Mouse (Mus musculus) embryonic facial prominence, embryonic 15.5 days (tissue): ENCODE data around the gene Galnt9. TPM values are rescaled to one million over a fixed set of nuclear protein-coding genes. Genes with fewer than 3 reads are reported as not detected.
A peak's percentile ranks its signal among the peaks of the same experiment; 100 is the strongest.

Experiments
- ATAC-seq: fragments of 200-750 bp; cut with Nextera tagmentation; 2 replicates; pipeline ENCODE4 v1.8.0; 2017; ENCODE audit warnings: low read depth, moderate TSS enrichment; ENCODE audit not compliant: insufficient number of reproducible peaks, low FRiP score, low TSS enrichment
- H3K27ac ChIP-seq: fragments of 300-500 bp; sonication (generic); replicated peaks from 2 replicates; pipeline ENCODE4 v1.5.1; 2015; ENCODE audit warnings: mild to moderate bottlenecking, inconsistent platforms
- H3K27me3 ChIP-seq: fragments of 300-500 bp; sonication (generic); 2 replicates; pipeline ENCODE4 v1.6.1; 2015; ENCODE audit warnings: inconsistent platforms
- H3K36me3 ChIP-seq: fragments of 300-500 bp; sonication (generic); 2 replicates; pipeline ENCODE4 v1.6.1; 2015; ENCODE audit warnings: mild to moderate bottlenecking, inconsistent platforms
- H3K4me1 ChIP-seq: fragments of 300-500 bp; sonication (generic); 2 replicates; pipeline ENCODE4 v1.6.1; 2015; ENCODE audit warnings: inconsistent platforms
- H3K4me2 ChIP-seq: fragments of 300-500 bp; sonication (generic); replicated peaks from 2 replicates; pipeline ENCODE4 v1.6.1; 2015; ENCODE audit warnings: mild to moderate bottlenecking, inconsistent platforms
- H3K4me3 ChIP-seq: fragments of 300-500 bp; sonication (generic); replicated peaks from 2 replicates; pipeline ENCODE4 v1.5.1; 2015; ENCODE audit warnings: mild to moderate bottlenecking, inconsistent platforms
- H3K9ac ChIP-seq: fragments of 300-500 bp; sonication (generic); 2 replicates; pipeline ENCODE4 v1.6.1; 2015; ENCODE audit warnings: inconsistent platforms
- H3K9me3 ChIP-seq: fragments of 300-500 bp; sonication (generic); replicated peaks from 2 replicates; pipeline ENCODE4 v1.6.1; 2016; ENCODE audit warnings: inconsistent platforms
- WGBS: fragments of 180-500 bp; shearing (Covaris S2); methylation state at CpG from one replicate; pipeline ENCODE4 v1.1.7; 2015; 5-methylcytosine and 5-hydroxymethylcytosine counted together
- polyA plus RNA-seq: library from polyadenylated mRNA; unstranded; fragments of >200 nt; fragmentation: Nextera tagmentation; extraction: Ambion mirVana; gene quantifications from 2 replicates; pipeline ENCODE4 v1.2.1, GENCODE M21; 2015

The Galnt9 gene
- polyA plus RNA-seq, 1 experiment from 2014 or later, result 1.6 TPM

- H3K27me3 ChIP-seq, result no peaks in the 10 kb centered on the region
- H3K36me3 ChIP-seq, result no peaks in the 10 kb centered on the region
- H3K9ac ChIP-seq, result no peak overlapping the region
- 44% methylated on average over 4 of the region's 4 CpGs for WGBS
- no peaks in the 10 kb centered on the region for H3K4me1 ChIP-seq
- no peak for ATAC-seq
- H3K4me2 ChIP-seq, result no peak overlapping the region
- H3K4me3 ChIP-seq, result no peak overlapping the region
- no peak overlapping the region for H3K27ac ChIP-seq
- no peaks in the 10 kb centered on the region for H3K9me3 ChIP-seq
Observed at GRCm38 (mm10) chr5:110513791-110514190, 30.4 kb upstream of the Galnt9 start.

GRCm38 (mm10) chr5:110514694-110515093 lies 29.5 kb upstream of the Galnt9 start:
- Histone ChIP-seq H3K9ac (no peak overlapping the region), H3K4me1 (no peaks in the 10 kb centered on the region), H3K4me3 (no peak overlapping the region), H3K9me3 (no peaks in the 10 kb centered on the region), H3K4me2 (no peak overlapping the region), H3K27ac (no peak overlapping the region), H3K27me3 (no peaks in the 10 kb centered on the region), H3K36me3 (no peaks in the 10 kb centered on the region)
- no peak for ATAC-seq
- WGBS, result 72% methylated on average over 3 of the region's 3 CpGs

- Histone ChIP-seq H3K27me3 (no peaks in the 10 kb centered on the region), H3K4me3 (no peak overlapping the region), H3K27ac (no peak overlapping the region), H3K36me3 (no peaks in the 10 kb centered on the region), H3K4me1 (no peaks in the 10 kb centered on the region), H3K4me2 (no peak overlapping the region), H3K9me3 (no peaks in the 10 kb centered on the region), H3K9ac (no peak overlapping the region)
- 62% methylated on average over 4 of the region's 4 CpGs for WGBS
- ATAC-seq, result no peak
Observed at GRCm38 (mm10) chr5:110516390-110516789, 27.8 kb upstream of the Galnt9 start.

GRCm38 (mm10) chr5:110518086-110518783 lies 25.9 kb upstream of the Galnt9 start:
- 37% methylated on average over 14 of the region's 14 CpGs for WGBS
- H3K9ac ChIP-seq, result no peak overlapping the region

GRCm38 (mm10) chr5:110520974-110521373 lies 23.2 kb upstream of the Galnt9 start:
- H3K27me3 ChIP-seq, result no peaks in the 10 kb centered on the region
- no peak overlapping the region for H3K4me3 ChIP-seq
- no peak overlapping the region for H3K4me2 ChIP-seq
- H3K9ac ChIP-seq, result no peak overlapping the region
- H3K9me3 ChIP-seq, result no peaks in the 10 kb centered on the region
- WGBS, result 79% methylated on average over 4 of the region's 4 CpGs
- no peaks in the 10 kb centered on the region for H3K4me1 ChIP-seq
- H3K36me3 ChIP-seq, result no peaks in the 10 kb centered on the region
- no peak overlapping the region for H3K27ac ChIP-seq
- ATAC-seq, result no peak

More at GRCm38 (mm10) chr5:110518086-110518783, 25.9 kb upstream of the Galnt9 start:
- H3K9me3 ChIP-seq, result no peaks in the 10 kb centered on the region
- H3K36me3 ChIP-seq, result no peaks in the 10 kb centered on the region
- H3K4me2 ChIP-seq, result no peak overlapping the region
- no peak overlapping the region for H3K4me3 ChIP-seq
- no peaks in the 10 kb centered on the region for H3K4me1 ChIP-seq
- no peaks in the 10 kb centered on the region for H3K27me3 ChIP-seq
- no peak for ATAC-seq
- H3K27ac ChIP-seq, result no peak overlapping the region

GRCm38 (mm10) chr5:110521822-110522221 lies 22.3 kb upstream of the Galnt9 start:
- Histone ChIP-seq H3K4me2 (no peak overlapping the region), H3K27me3 (no peaks in the 10 kb centered on the region)
- ATAC-seq, result no peak

GRCm38 (mm10) chr5:110523296-110523695 lies 20.9 kb upstream of the Galnt9 start:
- Histone ChIP-seq H3K4me2 (no peak overlapping the region), H3K27me3 (no peaks in the 10 kb centered on the region), H3K27ac (no peak overlapping the region), H3K4me3 (no peak overlapping the region), H3K9ac (no peak overlapping the region), H3K4me1 (no peaks in the 10 kb centered on the region), H3K9me3 (no peaks in the 10 kb centered on the region), H3K36me3 (no peaks in the 10 kb centered on the region)
- 68% methylated on average over 4 of the region's 4 CpGs for WGBS
- ATAC-seq, result no peak

More at GRCm38 (mm10) chr5:110521822-110522221, 22.3 kb upstream of the Galnt9 start:
- no peaks in the 10 kb centered on the region for H3K4me1 ChIP-seq
- WGBS, result 47% methylated on average over 7 of the region's 7 CpGs
- H3K9me3 ChIP-seq, result no peaks in the 10 kb centered on the region
- H3K4me3 ChIP-seq, result no peak overlapping the region
- no peak overlapping the region for H3K9ac ChIP-seq
- no peaks in the 10 kb centered on the region for H3K36me3 ChIP-seq
- peak overlapping the region; percentile 28; the same call in 1 of the 2 replicates for H3K27ac ChIP-seq

- Histone ChIP-seq H3K4me3 (no peak overlapping the region), H3K9ac (no peak overlapping the region), H3K36me3 (no peaks in the 10 kb centered on the region), H3K4me1 (no peaks in the 10 kb centered on the region), H3K27ac (no peak overlapping the region), H3K9me3 (no peaks in the 10 kb centered on the region), H3K27me3 (no peaks in the 10 kb centered on the region), H3K4me2 (no peak overlapping the region)
- WGBS, result 78% methylated on average over 6 of the region's 6 CpGs
- no peak for ATAC-seq
Observed at GRCm38 (mm10) chr5:110525701-110526100, 18.5 kb upstream of the Galnt9 start.

- Histone ChIP-seq H3K27ac (no peak overlapping the region), H3K4me1 (no peaks in the 10 kb centered on the region), H3K36me3 (no peaks in the 10 kb centered on the region), H3K9me3 (no peaks in the 10 kb centered on the region), H3K27me3 (no peaks in the 10 kb centered on the region), H3K4me3 (no peak overlapping the region), H3K4me2 (no peak overlapping the region), H3K9ac (no peak overlapping the region)
- WGBS, result 72% methylated on average over 4 of the region's 4 CpGs
- ATAC-seq, result no peak
Observed at GRCm38 (mm10) chr5:110526556-110526955, 17.6 kb upstream of the Galnt9 start.

- H3K4me3 ChIP-seq, result no peak overlapping the region
- no peak overlapping the region for H3K4me2 ChIP-seq
- H3K9ac ChIP-seq, result no peak overlapping the region
- no peak overlapping the region for H3K27ac ChIP-seq
- WGBS, result 44% methylated on average over 4 of the region's 4 CpGs
- no peaks in the 10 kb centered on the region for H3K9me3 ChIP-seq
- no peaks in the 10 kb centered on the region for H3K27me3 ChIP-seq
- H3K4me1 ChIP-seq, result no peaks in the 10 kb centered on the region
- ATAC-seq, result no peak
- H3K36me3 ChIP-seq, result no peaks in the 10 kb centered on the region
Observed at GRCm38 (mm10) chr5:110531091-110531490, 13.1 kb upstream of the Galnt9 start.

GRCm38 (mm10) chr5:110534402-110534801 lies 9.8 kb upstream of the Galnt9 start:
- no peaks in the 10 kb centered on the region for H3K36me3 ChIP-seq
- no peaks in the 10 kb centered on the region for H3K27me3 ChIP-seq
- no peak overlapping the region for H3K4me2 ChIP-seq
- 82% methylated on average over 1 of the region's 1 CpGs for WGBS
- no peak overlapping the region for H3K9ac ChIP-seq
- no peak for ATAC-seq
- H3K4me3 ChIP-seq, result no peak overlapping the region
- H3K9me3 ChIP-seq, result no peaks in the 10 kb centered on the region
- H3K4me1 ChIP-seq, result no peaks in the 10 kb centered on the region
- no peak overlapping the region for H3K27ac ChIP-seq

GRCm38 (mm10) chr5:110535964-110536363 lies 8.2 kb upstream of the Galnt9 start:
- no peaks in the 10 kb centered on the region for H3K4me1 ChIP-seq
- no peak overlapping the region for H3K27ac ChIP-seq
- no peaks in the 10 kb centered on the region for H3K36me3 ChIP-seq
- no peak for ATAC-seq
- no peak overlapping the region for H3K4me2 ChIP-seq
- no peak overlapping the region for H3K4me3 ChIP-seq
- H3K27me3 ChIP-seq, result peaks cover 3% of the 10 kb centered on the region
- WGBS, result 90% methylated on average over 8 of the region's 8 CpGs
- H3K9ac ChIP-seq, result no peak overlapping the region
- no peaks in the 10 kb centered on the region for H3K9me3 ChIP-seq
